Mouse (Mus musculus): ENCODE results near the gene Ttc23.

DNA sequence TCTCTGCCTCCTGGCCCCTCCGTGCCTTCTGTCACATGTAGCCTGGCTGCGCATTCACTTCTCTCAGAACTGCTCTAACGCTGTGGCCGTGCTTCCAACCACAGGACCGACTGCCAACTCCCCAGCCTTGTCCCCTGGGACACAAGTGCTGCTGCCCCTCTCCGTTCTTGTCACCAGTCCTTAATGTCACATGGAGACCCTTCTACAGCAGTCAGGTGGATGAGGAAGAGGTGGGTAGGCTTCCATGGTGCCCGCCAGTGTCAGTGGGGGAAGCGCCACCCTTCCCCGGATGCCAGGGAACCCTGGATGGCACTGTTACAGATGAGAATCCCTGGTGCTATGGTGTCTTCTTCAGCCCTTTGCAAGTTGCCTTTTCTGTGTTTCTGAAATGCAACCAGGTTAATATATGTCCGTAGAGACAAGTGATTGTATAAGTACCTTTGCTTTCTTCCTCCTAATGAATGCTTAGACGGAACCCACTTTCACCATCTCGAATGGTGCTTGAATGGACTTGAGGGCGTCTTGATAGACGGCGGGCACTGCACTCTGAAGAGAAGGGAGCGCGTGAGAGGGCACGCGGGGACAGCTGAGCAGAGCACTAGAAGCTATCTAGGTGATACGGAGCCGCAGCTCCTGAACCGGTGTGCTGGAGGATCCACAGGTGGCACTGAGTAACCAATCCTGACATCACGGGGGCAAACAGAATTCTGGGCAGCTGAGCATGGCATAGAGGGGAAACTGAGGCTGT lies 45.8 kb downstream of the Ttc23 start:
- TF ChIP-seq CTCF (IDR thresholded peaks at IDR 0.05; ENCODE audit: low read depth, low read length) (no peak), POLR2A (IDR thresholded peaks at IDR 0.05; ENCODE audit: extremely low read depth, insufficient read depth, low read length) (no peak)

Data from liver, adult 2 months (tissue).